Mouse (Mus musculus): ENCODE data around the gene Antxr1.
A peak's percentile ranks its signal among the peaks of the same experiment; 100 is the strongest.

The Antxr1 gene

GRCm38 (mm10) chr6:87251716-87252115 lies 83.9 kb downstream of the Antxr1 start:
- DNase-seq (ENCODE audit: low read depth in 2 of 2, low spot score in 2 of 2): no peak

DNA sequence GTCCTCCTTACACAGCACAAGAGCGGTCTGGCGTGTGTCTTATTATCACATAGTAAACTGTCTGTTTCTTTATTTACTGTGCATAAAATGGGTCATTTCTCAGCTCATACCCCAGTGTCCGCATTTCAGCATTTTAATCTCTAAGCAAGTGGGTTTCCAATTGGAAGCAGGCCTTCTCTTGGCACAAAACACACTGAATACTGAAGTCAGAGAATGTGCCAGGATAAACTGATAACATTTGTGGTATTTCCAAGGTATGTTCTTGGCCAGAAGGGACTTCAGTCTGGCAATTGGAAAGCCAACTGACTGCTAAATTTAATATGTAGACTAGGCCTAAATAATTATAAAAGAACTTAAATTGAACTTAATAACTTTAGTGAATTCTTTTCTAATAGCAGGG lies 84.9 kb downstream of the Antxr1 start:
- no peak for DNase-seq (ENCODE audit: low read depth in 2 of 2, low spot score in 2 of 2)

DNA sequence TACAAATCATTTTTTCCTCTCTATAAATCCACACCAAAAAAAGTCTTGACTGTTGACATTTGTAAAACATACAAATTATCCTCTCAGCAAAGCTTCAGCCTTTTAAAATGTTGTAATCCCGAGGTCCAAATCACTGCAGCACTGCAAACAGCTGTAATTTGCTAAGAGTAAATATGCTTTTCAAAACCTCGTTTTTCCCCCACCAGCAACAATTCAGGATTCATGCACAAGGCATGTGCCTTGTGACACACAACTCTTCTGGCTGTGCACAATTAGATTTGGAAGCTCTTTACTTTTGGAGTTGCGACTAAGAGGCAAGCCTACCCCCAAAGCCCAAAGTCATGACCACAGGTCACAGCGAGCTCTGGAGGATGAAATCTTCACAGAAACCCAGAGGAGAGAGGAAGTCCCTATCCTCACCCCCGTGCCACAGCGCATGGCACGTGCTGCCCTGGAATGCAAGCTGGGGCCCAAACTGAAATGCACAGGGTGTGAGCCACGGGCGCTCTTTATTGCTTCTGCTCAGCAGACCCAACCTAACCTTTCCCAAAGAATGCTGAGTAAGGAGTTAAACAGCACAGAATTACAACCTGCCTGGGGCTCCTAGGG lies 87.3 kb downstream of the Antxr1 start:
- DNase-seq (ENCODE audit: low read depth in 2 of 2, low spot score in 2 of 2): no peak

DNA sequence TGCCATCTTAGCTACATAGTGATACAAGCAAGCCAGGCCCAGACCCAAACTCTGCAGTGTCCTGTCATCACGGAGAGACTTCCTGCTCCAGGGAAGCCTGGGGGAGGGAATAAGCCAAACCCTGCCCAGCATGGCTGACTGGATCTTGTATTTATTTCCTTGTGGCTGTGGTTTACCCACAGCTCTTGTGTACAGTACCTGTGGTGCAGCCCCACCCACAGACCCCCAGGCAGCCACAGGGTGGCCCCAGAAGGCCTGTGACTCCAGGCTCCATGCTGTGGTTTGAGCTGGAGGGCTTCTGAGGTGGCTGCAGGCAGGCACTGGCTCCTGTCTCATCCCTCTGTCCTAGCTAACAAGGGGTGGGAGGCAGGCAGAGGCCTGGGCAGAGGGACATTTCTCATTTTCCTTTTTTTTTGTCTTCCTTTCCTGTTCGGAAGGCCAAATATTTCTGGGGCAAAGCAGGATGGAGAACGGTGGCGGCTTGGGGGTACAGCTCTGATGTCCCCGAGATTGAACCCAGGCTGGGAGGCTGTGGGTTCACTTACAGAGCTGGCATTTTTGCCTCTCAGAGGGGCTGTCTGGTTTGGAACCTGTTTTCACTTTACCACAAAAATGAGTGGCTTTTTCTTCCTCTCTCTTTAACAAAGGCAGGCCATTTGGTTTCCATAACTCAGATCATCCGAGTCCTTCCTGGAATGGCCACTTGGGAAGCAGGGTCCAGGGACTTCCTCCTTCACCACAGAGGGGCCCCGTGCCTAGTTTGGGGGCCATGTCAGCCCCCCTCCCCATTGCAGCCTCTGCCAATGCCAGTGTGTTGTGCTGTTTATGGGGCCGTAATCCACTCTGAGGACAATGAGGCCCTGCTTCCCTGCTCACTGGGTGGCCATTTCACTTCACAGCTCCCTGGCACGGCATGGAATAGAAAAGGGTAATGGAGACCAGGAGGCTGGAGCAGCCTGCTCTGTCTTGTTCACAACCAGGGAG lies 91.2 kb downstream of the Antxr1 start:
- peak; percentile 2 to 15 for DNase-seq (ENCODE audit: low read depth in 2 of 2, low spot score in 2 of 2)

GRCm38 (mm10) chr6:87237260-87237659 lies 98.4 kb downstream of the Antxr1 start:
- no peak for DNase-seq (ENCODE audit: low read depth in 2 of 2, low spot score in 2 of 2)

GRCm38 (mm10) chr6:87236061-87236460 lies 99.6 kb downstream of the Antxr1 start:
- no peak for DNase-seq (ENCODE audit: low read depth in 2 of 2, low spot score in 2 of 2)

DNA sequence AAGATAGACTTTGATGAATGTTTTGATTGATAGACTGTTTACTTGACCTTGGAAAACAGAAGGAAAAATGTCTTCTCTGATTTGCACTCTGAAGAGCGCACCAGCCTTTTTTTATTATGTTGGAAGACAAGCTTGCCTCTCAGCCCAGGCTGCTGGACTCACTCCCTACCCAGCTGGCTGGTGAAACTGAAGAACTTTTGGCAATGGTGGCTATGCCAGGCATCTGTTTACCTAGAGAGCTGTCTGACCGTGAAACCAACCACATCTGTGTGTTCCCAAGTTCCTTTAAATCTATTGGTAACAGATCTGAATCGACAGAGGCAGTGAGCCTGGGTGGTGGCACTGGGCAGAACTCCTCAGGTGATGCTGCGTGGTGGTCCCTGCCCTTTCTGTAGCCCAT lies 102.5 kb downstream of the Antxr1 start:
- DNase-seq (ENCODE audit: low read depth in 2 of 2, low spot score in 2 of 2): no peak

DNA sequence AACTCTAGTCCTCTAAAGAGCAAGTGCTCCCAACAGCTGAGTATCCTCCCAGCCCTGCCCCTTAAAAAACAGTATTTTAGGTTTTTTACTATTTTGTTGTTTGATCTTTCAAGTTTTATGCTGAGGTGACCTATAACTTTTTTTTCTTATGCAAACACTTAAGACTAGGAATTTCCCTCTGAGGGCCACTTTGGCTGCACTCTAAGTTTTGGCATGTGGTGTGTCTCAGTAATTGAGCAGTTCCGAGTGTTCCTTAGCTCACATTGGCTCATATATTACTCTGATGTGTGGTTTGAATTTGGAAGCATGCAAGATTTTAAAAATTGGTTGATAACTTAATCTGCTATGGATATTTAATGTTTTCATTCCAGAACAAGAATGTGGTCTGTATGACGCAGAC lies 105.6 kb downstream of the Antxr1 start:
- DNase-seq (ENCODE audit: low read depth in 2 of 2, low spot score in 2 of 2): no peak

- DNase-seq (ENCODE audit: low read depth in 2 of 2, low spot score in 2 of 2): no peak
Observed at GRCm38 (mm10) chr6:87227940-87228339, 107.7 kb downstream of the Antxr1 start.

GRCm38 (mm10) chr6:87226315-87226714 lies 109.3 kb downstream of the Antxr1 start:
- no peak for DNase-seq (ENCODE audit: low read depth in 2 of 2, low spot score in 2 of 2)

GRCm38 (mm10) chr6:87225286-87225685 lies 110.3 kb downstream of the Antxr1 start:
- DNase-seq (ENCODE audit: low read depth in 2 of 2, low spot score in 2 of 2): no peak

- DNase-seq (ENCODE audit: low read depth in 2 of 2, low spot score in 2 of 2): no peak
Observed at GRCm38 (mm10) chr6:87222854-87223631, 112.6 kb downstream of the Antxr1 start.

DNA sequence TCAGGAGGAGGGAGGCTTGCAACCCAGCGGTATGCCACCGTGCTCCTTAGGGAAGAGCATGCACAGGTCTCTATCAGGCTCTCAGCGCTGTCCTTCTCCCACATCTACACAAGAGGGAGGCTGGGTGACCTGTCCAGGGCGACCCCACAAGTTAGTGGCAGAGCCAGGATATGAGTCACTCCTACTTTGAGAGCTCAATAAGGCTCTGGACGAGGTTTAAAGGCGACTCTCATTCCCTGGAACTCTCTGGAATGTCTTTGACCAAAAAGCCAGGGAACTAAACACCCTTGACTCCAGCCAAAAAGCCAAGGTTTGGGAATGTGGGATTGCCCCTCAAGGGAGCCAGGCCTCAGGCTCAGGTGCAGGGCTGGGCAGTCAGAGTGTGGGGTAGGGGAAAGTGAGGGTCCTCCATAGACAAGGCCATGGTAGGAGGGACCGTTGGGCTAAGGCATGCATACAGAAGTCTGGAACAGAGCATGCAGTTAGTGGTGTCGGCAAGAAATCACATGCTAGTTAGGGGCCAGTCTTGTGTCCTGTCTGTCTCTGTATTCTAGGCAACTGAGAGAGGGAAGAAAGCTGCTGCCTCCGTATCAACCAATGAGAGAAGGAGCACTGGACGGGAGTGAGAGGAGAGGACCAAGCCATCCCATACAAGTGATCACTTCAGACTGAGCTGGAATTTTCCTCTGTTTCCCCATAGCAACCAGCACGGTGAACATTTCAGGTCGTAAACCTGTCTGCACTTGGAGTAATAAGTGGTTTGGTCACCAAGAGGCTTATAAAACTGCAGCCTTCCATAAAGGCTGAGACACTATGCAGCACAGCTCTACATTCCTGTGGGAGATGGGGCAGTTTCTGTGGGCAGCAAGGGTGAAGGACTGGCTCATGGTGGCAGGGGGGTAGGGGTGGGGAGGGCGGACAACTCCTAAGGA lies 116.3 kb downstream of the Antxr1 start:
- DNase-seq (ENCODE audit: low read depth in 2 of 2, low spot score in 2 of 2): no peak

DNA sequence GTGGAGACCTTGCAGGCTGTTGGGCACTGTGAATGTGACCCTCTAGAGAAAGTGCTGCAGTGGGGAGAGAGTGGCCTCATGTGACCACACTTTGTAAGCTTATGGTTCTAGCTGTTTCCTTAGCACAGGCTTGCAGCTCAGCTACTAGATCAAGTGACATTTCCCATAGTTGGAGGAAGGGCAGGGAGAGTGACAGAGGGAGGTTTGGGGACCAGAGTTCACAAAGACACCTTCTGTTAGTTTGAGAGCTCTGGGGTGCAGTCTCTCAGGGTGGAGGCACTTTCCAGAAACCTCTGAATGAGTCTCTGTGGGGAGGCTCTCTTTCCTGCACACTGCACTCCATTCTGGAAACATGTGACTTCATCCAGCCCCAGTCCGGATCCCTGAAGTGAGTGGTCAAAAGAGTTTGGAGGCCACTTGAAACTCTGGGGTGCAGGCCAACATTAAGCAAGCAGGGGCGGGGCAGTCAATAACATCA lies 119.5 kb downstream of the Antxr1 start:
- DNase-seq (ENCODE audit: low read depth in 2 of 2, low spot score in 2 of 2): no peak

GRCm38 (mm10) chr6:87213262-87213661 lies 122.4 kb downstream of the Antxr1 start:
- no peak for DNase-seq (ENCODE audit: low read depth in 2 of 2, low spot score in 2 of 2)

DNA sequence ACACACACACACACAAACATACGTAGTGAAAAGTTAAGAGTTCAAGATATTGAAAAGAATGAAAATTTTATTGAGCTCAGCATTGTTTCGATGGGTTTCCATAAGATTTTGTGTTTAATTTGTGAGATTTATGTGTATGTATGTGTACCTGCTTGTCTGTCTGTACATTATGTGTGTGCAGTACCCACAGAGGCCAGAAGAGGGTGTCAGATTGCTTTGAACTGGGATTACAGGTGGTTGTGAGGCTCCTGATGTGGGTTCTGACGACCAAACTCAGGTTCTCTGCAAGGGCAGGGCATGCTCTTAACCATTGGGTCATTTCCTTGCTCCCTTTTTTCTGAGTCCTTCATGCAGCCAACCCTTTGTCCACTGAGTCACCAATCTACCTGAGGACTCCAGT lies 124.1 kb downstream of the Antxr1 start:
- DNase-seq (ENCODE audit: low read depth in 2 of 2, low spot score in 2 of 2): no peak

GRCm38 (mm10) chr6:87207373-87207982 lies 128.1 kb downstream of the Antxr1 start:
- DNase-seq (ENCODE audit: low read depth in 2 of 2, low spot score in 2 of 2): no peak

GRCm38 (mm10) chr6:87206790-87207189 lies 128.8 kb downstream of the Antxr1 start:
- no peak for DNase-seq (ENCODE audit: low read depth in 2 of 2, low spot score in 2 of 2)

DNA sequence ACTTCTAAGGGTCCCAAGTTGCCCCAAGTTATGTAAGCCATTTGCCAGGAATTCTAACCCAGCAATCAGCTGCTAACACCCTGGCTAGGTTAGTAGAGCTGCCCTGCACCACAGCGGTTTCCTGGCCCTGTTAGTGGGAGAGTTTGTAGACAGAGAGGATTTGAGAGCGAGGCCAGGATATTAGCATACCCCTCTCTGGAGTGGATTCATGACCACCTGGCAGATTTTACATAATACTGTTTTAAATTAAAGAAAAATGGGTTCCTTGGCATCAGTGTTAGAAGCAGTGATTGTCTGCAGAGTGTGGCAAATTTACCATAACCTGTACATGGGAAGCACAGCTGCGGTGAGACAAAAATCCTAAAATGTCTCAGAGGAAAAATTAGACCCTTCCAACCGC lies 132.2 kb downstream of the Antxr1 start:
- DNase-seq (ENCODE audit: low read depth in 2 of 2, low spot score in 2 of 2): no peak

DNA sequence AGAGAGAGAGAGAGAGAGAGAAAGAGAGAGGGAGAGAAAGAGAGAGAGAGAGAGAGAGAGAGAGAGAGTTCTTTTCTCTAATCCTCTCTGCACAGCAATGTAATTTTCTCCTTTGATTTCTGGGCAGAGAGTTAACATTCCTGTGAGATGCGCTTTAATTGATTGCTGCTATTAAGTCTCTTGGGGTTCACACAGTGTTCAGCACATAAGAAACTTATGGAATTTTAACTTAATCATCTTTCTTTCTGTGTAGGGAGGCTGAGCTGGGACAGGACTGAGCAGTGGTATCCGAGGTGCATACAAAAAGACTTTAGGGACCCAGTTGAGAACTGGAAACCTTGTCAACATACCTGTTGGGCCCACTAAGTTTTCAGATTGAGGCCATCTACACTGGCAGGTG lies 132.6 kb downstream of the Antxr1 start:
- no peak for DNase-seq (ENCODE audit: low read depth in 2 of 2, low spot score in 2 of 2)

Data from CD8-positive naive resting alpha-beta T cell, adult 2 months (primary cell).